Mouse (Mus musculus): Measurements from ENCODE around the gene Srm. TPM values are rescaled to one million over a fixed set of nuclear protein-coding genes. Genes with fewer than 3 reads are reported as not detected.

Gene Srm
- polyA plus RNA-seq, 1 experiment from 2014 or later = 168 TPM

DNA sequence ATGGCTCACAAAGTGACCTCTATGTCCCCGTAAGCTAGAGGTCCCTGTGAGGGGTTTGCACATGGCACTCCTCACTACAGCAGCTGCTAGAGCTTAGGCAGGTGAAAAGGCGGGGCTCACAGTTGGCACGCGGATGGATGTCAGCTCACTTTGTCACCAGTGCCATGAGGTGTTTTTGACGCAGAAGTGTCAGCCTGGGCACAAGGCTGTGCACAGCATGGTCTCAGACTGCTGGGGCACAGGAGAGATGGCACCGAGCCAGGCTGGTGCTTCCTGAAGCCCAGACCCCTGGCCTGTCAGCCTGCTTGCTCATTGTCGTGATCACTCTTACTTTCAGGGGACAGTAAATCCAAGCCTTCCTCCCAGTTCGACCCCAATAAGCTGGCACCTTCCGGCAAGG, 10.5 kb upstream of the Srm start:
- Histone ChIP-seq H3K4me3 (ENCODE audit: low read depth, low read length) (no peak overlapping the region), H3K27me3 (replicated peaks; ENCODE audit: control insufficient read depth, insufficient read depth, low read length) (no peaks in the 10 kb centered on the region), H3K27ac (ENCODE audit: low read depth, low read length) (no peak overlapping the region), H3K36me3 (ENCODE audit: control insufficient read depth, insufficient read depth, low read length) (peaks cover 80% of the 10 kb centered on the region), H3K4me2 (ENCODE audit: low read length) (no peak overlapping the region), H3K9ac (ENCODE audit: low read length) (no peak overlapping the region; the same call in 1 of the 2 replicates), H3K9me3 (replicated peaks; ENCODE audit: control insufficient read depth, low read length) (no peaks in the 10 kb centered on the region), H3K4me1 (ENCODE audit: control insufficient read depth, insufficient read depth, low read length) (no peaks in the 10 kb centered on the region)
- 89% methylated on average over 9 of the region's 9 CpGs for WGBS
- ATAC-seq = no peak
- DNase-seq (ENCODE audit: low spot score) = no peak

DNA sequence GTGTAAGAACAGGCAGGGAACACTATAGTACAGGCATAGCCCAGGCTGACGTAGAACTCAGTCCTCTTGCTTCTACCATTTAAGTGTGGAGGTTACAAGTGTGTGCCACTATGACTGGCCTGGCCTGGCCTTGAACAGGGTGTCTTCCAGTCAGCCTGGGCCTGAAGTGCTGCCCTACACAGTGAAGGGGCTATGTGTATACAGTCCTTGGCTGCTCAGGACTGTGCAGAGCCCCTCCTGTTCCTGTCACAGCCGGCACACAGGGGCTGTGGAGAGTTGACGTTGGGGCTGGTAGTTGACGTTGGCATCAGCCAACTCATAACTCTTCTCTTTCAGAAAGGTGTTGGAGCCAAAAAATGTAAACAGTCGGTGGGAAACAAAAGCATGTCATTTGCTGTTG, 9.9 kb upstream of the Srm start:
- no peaks in the 10 kb centered on the region for H3K27me3 ChIP-seq (replicated peaks; ENCODE audit: control insufficient read depth, insufficient read depth, low read length)
- H3K4me2 ChIP-seq (ENCODE audit: low read length) = no peak overlapping the region
- no peak overlapping the region for H3K4me3 ChIP-seq (ENCODE audit: low read depth, low read length)
- 93% methylated on average over 5 of the region's 5 CpGs for WGBS
- H3K9ac ChIP-seq (ENCODE audit: low read length) = no peak overlapping the region
- no peaks in the 10 kb centered on the region for H3K9me3 ChIP-seq (replicated peaks; ENCODE audit: control insufficient read depth, low read length)
- ATAC-seq = no peak
- DNase-seq (ENCODE audit: low spot score) = no peak
- peaks cover 74% of the 10 kb centered on the region for H3K36me3 ChIP-seq (ENCODE audit: control insufficient read depth, insufficient read depth, low read length)
- H3K4me1 ChIP-seq (ENCODE audit: control insufficient read depth, insufficient read depth, low read length) = no peaks in the 10 kb centered on the region
- no peak overlapping the region for H3K27ac ChIP-seq (ENCODE audit: low read depth, low read length)

DNA sequence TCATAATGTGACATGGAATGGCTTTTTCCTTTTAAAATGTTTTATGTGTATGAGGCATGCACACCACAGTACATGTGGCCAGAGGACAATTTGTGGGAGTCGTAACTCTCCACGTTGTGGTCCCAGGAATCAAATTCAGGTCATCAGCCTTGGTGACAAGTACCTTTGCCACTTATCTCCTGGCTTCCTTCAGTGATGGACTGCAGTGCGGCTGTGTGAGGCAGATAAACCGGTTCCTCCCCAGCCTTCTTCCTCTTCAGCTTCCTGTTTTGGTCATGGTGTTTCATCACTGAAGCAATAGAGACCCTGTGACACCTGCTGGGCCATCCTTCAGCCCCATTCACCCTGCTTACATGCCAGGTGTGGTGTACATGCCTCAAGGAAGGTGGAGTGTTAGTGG, 8.0 kb upstream of the Srm start:
- Histone ChIP-seq H3K9me3 (replicated peaks; ENCODE audit: control insufficient read depth, low read length) (no peaks in the 10 kb centered on the region), H3K4me3 (ENCODE audit: low read depth, low read length) (no peak overlapping the region), H3K4me2 (ENCODE audit: low read length) (no peak overlapping the region), H3K4me1 (ENCODE audit: control insufficient read depth, insufficient read depth, low read length) (no peaks in the 10 kb centered on the region), H3K36me3 (ENCODE audit: control insufficient read depth, insufficient read depth, low read length) (peaks cover 55% of the 10 kb centered on the region), H3K27ac (ENCODE audit: low read depth, low read length) (no peak overlapping the region), H3K9ac (ENCODE audit: low read length) (no peak overlapping the region), H3K27me3 (replicated peaks; ENCODE audit: control insufficient read depth, insufficient read depth, low read length) (no peaks in the 10 kb centered on the region)
- no peak for ATAC-seq
- no peak for DNase-seq (ENCODE audit: low spot score)
- 87% methylated on average over 4 of the region's 4 CpGs for WGBS

DNA sequence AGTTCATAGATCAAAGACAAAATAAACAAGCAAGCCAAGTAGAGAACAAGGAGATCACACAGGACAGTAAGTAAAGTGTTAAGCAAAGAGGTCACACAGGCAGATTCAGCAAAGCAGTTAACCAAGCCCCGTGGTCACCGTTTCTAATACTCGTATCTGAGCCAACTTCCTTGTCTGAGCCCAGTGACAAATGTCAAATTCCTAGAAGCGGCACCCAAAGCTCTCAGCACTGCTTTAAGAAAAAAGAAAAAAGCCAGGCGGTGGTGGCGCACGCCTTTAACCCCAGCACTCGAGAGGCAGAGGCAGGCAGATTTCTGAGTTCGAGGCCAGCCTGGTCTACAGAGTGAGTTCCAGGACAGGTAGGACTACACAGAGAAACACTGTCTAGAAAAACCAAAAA, 4.7 kb upstream of the Srm start:
- ATAC-seq (no peak), DNase-seq (ENCODE audit: low spot score) (no peak)
- 0 out of 2 replicates have a peak, but pooled peaks cover 2% of the 10 kb centered on the region for H3K4me1 ChIP-seq (ENCODE audit: control insufficient read depth, insufficient read depth, low read length)
- no peak overlapping the region for H3K4me2 ChIP-seq (ENCODE audit: low read length)
- H3K36me3 ChIP-seq (ENCODE audit: control insufficient read depth, insufficient read depth, low read length) = peaks cover 23% of the 10 kb centered on the region
- H3K4me3 ChIP-seq (ENCODE audit: low read depth, low read length) = no peak overlapping the region
- 86% methylated on average over 9 of the region's 9 CpGs for WGBS
- no peak overlapping the region for H3K9ac ChIP-seq (ENCODE audit: low read length)
- H3K27ac ChIP-seq (ENCODE audit: low read depth, low read length) = no peak overlapping the region
- no peaks in the 10 kb centered on the region for H3K9me3 ChIP-seq (replicated peaks; ENCODE audit: control insufficient read depth, low read length)
- H3K27me3 ChIP-seq (replicated peaks; ENCODE audit: control insufficient read depth, insufficient read depth, low read length) = no peaks in the 10 kb centered on the region

DNA sequence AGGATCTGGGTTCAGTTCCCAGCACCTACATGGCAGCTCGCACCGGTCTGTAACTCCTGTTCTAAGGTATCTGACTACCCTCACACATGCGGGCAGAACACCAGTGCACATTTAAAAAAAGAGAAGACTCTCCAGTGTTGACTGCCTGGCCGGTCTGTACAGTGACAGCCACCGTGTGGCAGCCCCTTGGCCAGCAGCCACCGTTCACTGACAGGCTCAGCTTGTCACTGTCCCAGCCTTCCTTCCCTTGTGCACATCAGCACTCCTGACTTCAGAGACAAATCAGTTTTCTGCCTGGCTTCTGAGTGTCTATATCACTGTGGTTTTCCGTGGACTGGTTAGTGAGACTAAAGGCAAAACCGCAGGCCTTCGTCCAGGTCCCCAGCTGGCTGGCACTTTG, 2.5 kb upstream of the Srm start:
- H3K4me2 ChIP-seq (ENCODE audit: low read length) = no peak overlapping the region
- H3K9ac ChIP-seq (ENCODE audit: low read length) = no peak overlapping the region
- no peaks in the 10 kb centered on the region for H3K9me3 ChIP-seq (replicated peaks; ENCODE audit: control insufficient read depth, low read length)
- H3K4me1 ChIP-seq (ENCODE audit: control insufficient read depth, insufficient read depth, low read length) = peaks cover 9% of the 10 kb centered on the region
- H3K27ac ChIP-seq (ENCODE audit: low read depth, low read length) = no peak overlapping the region
- ATAC-seq = no peak
- H3K27me3 ChIP-seq (replicated peaks; ENCODE audit: control insufficient read depth, insufficient read depth, low read length) = no peaks in the 10 kb centered on the region
- peaks cover 8% of the 10 kb centered on the region for H3K36me3 ChIP-seq (ENCODE audit: control insufficient read depth, insufficient read depth, low read length)
- 72% methylated on average over 9 of the region's 9 CpGs for WGBS
- DNase-seq (ENCODE audit: low spot score) = peak; percentile 27
- H3K4me3 ChIP-seq (ENCODE audit: low read depth, low read length) = no peak overlapping the region

DNA sequence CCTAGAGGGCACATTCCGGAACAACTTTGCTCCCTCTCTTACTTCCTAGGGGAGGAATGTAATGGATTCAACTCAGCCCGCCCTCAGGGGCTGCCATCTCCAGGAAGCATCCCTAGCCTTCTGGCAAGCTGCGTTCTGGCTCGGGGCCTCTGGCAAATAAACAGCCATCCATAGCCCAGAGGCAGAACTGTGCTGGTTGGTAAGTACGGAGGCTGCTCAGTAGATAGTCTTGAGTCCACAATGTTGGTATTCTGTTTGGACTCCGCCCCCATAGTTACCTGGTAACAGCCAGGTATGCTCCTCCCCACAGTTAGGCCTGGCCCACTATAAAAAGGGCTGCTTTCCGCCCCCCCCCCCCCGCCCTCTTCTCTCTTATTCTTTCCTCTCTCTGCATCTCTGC, 1.7 kb upstream of the Srm start:
- Histone ChIP-seq H3K4me3 (ENCODE audit: low read depth, low read length) (no peak overlapping the region), H3K4me1 (ENCODE audit: control insufficient read depth, insufficient read depth, low read length) (peaks cover 9% of the 10 kb centered on the region), H3K4me2 (ENCODE audit: low read length) (no peak overlapping the region), H3K9ac (ENCODE audit: low read length) (no peak overlapping the region), H3K36me3 (ENCODE audit: control insufficient read depth, insufficient read depth, low read length) (peaks cover 14% of the 10 kb centered on the region), H3K27me3 (replicated peaks; ENCODE audit: control insufficient read depth, insufficient read depth, low read length) (no peaks in the 10 kb centered on the region), H3K27ac (ENCODE audit: low read depth, low read length) (no peak overlapping the region), H3K9me3 (replicated peaks; ENCODE audit: control insufficient read depth, low read length) (no peaks in the 10 kb centered on the region)
- DNase-seq (ENCODE audit: low spot score) (peak; percentile 39), ATAC-seq (no peak)
- WGBS = 58% methylated on average over 7 of the region's 8 CpGs

DNA sequence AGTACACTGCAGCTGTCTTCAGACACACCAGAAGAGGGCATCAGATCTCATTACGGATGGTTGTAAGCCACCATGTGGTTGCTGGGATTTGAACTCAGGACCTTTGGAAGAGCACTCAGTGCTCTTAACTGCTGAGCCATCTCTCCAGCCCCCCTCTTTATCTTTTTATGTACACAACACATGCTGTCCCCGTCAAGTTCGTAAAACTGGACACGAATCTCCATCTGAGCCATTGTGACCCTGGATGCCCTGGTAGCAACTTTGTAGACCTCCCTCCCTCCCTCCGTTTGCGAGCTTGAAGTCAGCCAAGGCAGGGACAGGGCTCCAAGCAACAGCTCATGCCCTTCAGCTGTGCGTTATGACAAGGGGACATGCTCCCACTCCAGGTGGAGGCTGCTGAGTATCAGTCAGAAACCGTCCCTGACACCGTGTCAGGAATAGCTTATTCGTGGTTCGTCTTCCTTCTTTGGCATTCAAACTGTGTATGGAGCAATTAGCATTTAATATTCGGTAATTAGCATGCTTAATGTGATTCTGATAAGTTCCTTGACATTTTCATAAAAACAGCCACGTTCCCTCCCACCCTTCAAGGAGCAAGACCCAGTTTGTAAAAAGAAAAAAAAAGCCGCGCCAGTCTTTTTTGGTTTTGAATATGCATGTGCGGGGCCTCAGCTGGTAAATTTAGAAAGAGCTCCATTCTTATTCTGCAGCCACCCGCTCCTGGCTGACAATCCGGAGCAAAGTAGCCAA, 707 bp upstream of the Srm start:
- peak overlapping the region; percentile 58 for H3K9ac ChIP-seq (ENCODE audit: low read length)
- H3K9me3 ChIP-seq (replicated peaks; ENCODE audit: control insufficient read depth, low read length) = no peaks in the 10 kb centered on the region
- peak overlapping the region; percentile 89 for H3K4me2 ChIP-seq (ENCODE audit: low read length)
- peak overlapping the region; percentile 74 for H3K27ac ChIP-seq (ENCODE audit: low read depth, low read length)
- H3K27me3 ChIP-seq (replicated peaks; ENCODE audit: control insufficient read depth, insufficient read depth, low read length) = no peaks in the 10 kb centered on the region
- 7% methylated on average over 18 of the region's 18 CpGs for WGBS
- DNase-seq (ENCODE audit: low spot score) (no peak), ATAC-seq (peak; percentile 15)
- H3K4me1 ChIP-seq (ENCODE audit: control insufficient read depth, insufficient read depth, low read length) = peaks cover 9% of the 10 kb centered on the region
- H3K36me3 ChIP-seq (ENCODE audit: control insufficient read depth, insufficient read depth, low read length) = peaks cover 25% of the 10 kb centered on the region
- H3K4me3 ChIP-seq (ENCODE audit: low read depth, low read length) = peak overlapping the region; percentile 90

DNA sequence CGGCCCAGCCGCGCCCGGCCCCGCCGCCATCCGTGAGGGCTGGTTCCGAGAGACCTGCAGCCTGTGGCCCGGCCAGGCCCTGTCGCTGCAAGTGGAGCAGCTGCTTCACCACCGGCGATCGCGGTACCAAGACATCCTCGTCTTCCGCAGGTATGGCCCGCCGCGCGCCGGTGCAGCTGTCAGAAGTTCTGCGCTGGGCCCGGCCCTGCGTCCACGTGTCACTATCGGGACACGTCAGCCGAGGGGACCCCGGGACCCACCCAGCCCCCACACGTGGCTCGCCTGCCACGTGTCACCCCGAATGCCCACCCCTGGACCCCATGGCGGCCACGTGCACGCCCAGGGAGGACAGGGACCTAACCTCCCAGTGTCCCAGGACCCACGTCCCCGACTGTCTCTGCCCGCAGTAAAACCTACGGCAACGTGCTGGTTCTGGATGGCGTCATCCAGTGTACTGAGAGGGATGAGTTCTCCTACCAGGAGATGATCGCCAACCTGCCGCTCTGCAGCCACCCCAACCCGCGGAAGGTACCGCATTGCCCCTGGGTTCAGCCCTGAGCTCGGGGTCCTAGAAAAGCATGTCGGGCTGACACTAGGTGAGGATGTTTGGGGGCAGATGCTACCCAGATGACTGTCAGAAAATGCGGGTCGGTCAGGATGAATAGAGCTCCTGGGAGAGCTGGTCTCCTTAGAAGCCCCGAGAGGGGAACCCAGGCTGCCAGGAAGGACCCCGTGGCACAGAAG, 506 bp downstream of the Srm start:
- H3K9me3 ChIP-seq (replicated peaks; ENCODE audit: control insufficient read depth, low read length) = no peaks in the 10 kb centered on the region
- ATAC-seq = peak; percentile 54
- peak overlapping the region; percentile 74 for H3K27ac ChIP-seq (ENCODE audit: low read depth, low read length)
- H3K4me2 ChIP-seq (ENCODE audit: low read length) = peak overlapping the region; percentile 89
- no peaks in the 10 kb centered on the region for H3K27me3 ChIP-seq (replicated peaks; ENCODE audit: control insufficient read depth, insufficient read depth, low read length)
- H3K4me3 ChIP-seq (ENCODE audit: low read depth, low read length) = peak overlapping the region; percentile 90
- peaks cover 9% of the 10 kb centered on the region for H3K4me1 ChIP-seq (ENCODE audit: control insufficient read depth, insufficient read depth, low read length)
- peak overlapping the region; percentile 78 for H3K9ac ChIP-seq (ENCODE audit: low read length)
- DNase-seq (ENCODE audit: low spot score) = no peak
- under 1% methylated on average over 53 of the region's 53 CpGs for WGBS
- peaks cover 37% of the 10 kb centered on the region for H3K36me3 ChIP-seq (ENCODE audit: control insufficient read depth, insufficient read depth, low read length)

DNA sequence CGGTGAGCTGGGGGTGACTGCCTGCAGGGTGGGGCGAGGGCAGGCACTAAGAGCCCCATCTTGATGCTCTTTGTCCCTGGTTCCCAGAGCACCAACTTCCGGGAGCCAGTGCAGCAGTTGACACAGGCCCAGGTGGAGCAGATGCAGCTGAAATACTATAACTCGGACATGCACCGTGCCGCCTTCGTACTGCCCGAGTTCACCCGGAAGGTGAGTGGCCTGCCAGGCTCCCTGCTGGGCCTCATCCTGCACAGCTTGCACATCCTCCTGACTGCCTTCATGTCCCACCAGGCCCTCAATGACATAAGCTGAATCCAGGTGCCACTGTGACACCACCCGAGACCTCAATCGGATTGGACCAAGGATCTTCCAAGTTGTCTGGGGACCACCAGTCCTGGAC, 2.7 kb downstream of the Srm start:
- ATAC-seq = no peak
- H3K4me3 ChIP-seq (ENCODE audit: low read depth, low read length) = no peak overlapping the region
- DNase-seq (ENCODE audit: low spot score) = no peak
- H3K27ac ChIP-seq (ENCODE audit: low read depth, low read length) = no peak overlapping the region
- H3K36me3 ChIP-seq (ENCODE audit: control insufficient read depth, insufficient read depth, low read length) = peaks cover 42% of the 10 kb centered on the region
- no peak overlapping the region for H3K4me2 ChIP-seq (ENCODE audit: low read length)
- H3K4me1 ChIP-seq (ENCODE audit: control insufficient read depth, insufficient read depth, low read length) = peaks cover 9% of the 10 kb centered on the region
- 94% methylated on average over 11 of the region's 11 CpGs for WGBS
- H3K27me3 ChIP-seq (replicated peaks; ENCODE audit: control insufficient read depth, insufficient read depth, low read length) = no peaks in the 10 kb centered on the region
- no peak overlapping the region for H3K9ac ChIP-seq (ENCODE audit: low read length)
- no peaks in the 10 kb centered on the region for H3K9me3 ChIP-seq (replicated peaks; ENCODE audit: control insufficient read depth, low read length)
